Mouse (Mus musculus) right cerebral cortex, adult 18-20 months (tissue): ENCODE measurements at regions not wholly inside any gene's neighbourhood (a gene's known extent, or its start where the extent isn't known, plus 50 kb on each side); places are given as distances from the start of the nearest gene placed in this dataset.

Source experiments
- DNase-seq: peaks from one replicate; pipeline ENCODE4 v3.0.0; 2022; ENCODE audit warnings: mixed read lengths

- peak; percentile 38 for DNase-seq
Measured at GRCm38 (mm10) chr13:15802043-15802795, 209.4 kb upstream of the Inhba start.

- no peak for DNase-seq
Measured at GRCm38 (mm10) chr13:15803965-15804364, 207.7 kb upstream of the Inhba start.

GRCm38 (mm10) chr13:15806925-15807324, 204.7 kb upstream of the Inhba start:
- DNase-seq = no peak

GRCm38 (mm10) chr13:15822261-15822850, 189.3 kb upstream of the Inhba start:
- DNase-seq = no peak

GRCm38 (mm10) chr13:15845806-15846205, 165.8 kb upstream of the Inhba start:
- DNase-seq = no peak

GRCm38 (mm10) chr13:15848017-15848416, 163.6 kb upstream of the Inhba start:
- DNase-seq = no peak

- no peak for DNase-seq
Measured at GRCm38 (mm10) chr13:15849129-15849528, 162.5 kb upstream of the Inhba start.

- DNase-seq = no peak
Measured at GRCm38 (mm10) chr13:15850358-15850757, 161.3 kb upstream of the Inhba start.

GRCm38 (mm10) chr13:15853022-15853566, 158.6 kb upstream of the Inhba start:
- DNase-seq = no peak

GRCm38 (mm10) chr13:15862941-15863340, 148.7 kb upstream of the Inhba start:
- no peak for DNase-seq

- DNase-seq = no peak
Measured at GRCm38 (mm10) chr13:15863344-15863743, 148.3 kb upstream of the Inhba start.

GRCm38 (mm10) chr13:15867046-15867561, 144.5 kb upstream of the Inhba start:
- no peak for DNase-seq

GRCm38 (mm10) chr13:15877606-15878005, 134.0 kb upstream of the Inhba start:
- no peak for DNase-seq

GRCm38 (mm10) chr13:15879576-15879975, 132.1 kb upstream of the Inhba start:
- no peak for DNase-seq

- DNase-seq = no peak
Measured at GRCm38 (mm10) chr13:15890794-15891193, 120.9 kb upstream of the Inhba start.

GRCm38 (mm10) chr13:15891403-15891802, 120.2 kb upstream of the Inhba start:
- DNase-seq = no peak

GRCm38 (mm10) chr13:15898201-15898600, 113.5 kb upstream of the Inhba start:
- no peak for DNase-seq

- no peak for DNase-seq
Measured at GRCm38 (mm10) chr13:15901710-15902675, 109.7 kb upstream of the Inhba start.

- no peak for DNase-seq
Measured at GRCm38 (mm10) chr13:15907806-15908205, 103.8 kb upstream of the Inhba start.

GRCm38 (mm10) chr13:15910578-15910977, 101.1 kb upstream of the Inhba start:
- DNase-seq = no peak

GRCm38 (mm10) chr13:15911263-15911662, 100.4 kb upstream of the Inhba start:
- no peak for DNase-seq

- DNase-seq = no peak
Measured at GRCm38 (mm10) chr13:15914270-15914669, 97.4 kb upstream of the Inhba start.

GRCm38 (mm10) chr13:15929890-15930289, 81.8 kb upstream of the Inhba start:
- no peak for DNase-seq
